Mouse (Mus musculus): ENCODE data around the gene Ipo9. TPM values are rescaled to one million over a fixed set of nuclear protein-coding genes. Genes with fewer than 3 reads are reported as not detected.

Ipo9 gene
- total and polyA plus RNA-seq, 3 experiments = 33.7 to 58.3 (median 38.3) TPM

DNA sequence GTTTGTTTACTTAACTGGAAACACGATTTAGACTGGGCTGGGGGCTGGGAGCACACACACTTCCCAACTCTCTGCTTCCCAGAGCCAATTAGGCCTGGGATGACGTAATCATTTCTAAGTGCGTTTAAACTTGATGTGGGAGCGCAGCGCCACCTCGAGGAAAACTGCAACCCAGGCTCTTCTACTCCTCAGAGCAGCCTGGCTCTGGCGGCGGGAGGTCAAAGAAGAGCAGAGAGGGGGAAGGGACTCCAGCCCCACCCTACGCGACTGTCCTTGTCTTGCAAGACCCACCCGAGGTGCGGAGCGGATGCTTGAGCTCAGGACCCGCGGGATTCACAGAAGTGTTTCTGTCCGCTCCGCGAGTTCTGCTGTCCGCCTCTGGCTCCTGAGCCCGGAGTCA, 62.1 kb downstream of the Ipo9 start:
- Histone ChIP-seq H3K9ac (ENCODE audit: insufficient read depth, low read depth) (peak overlapping the region; percentile 1; the same call in 1 of the 2 replicates), H3K27ac (ENCODE audit: insufficient read depth, low read depth) (no peak overlapping the region), H3K4me1 (ENCODE audit: control insufficient read depth in 1 of 2, insufficient read depth in 2 of 2) (peaks cover 2 to 12% of the 10 kb centered on the region in 2 experiments; a peak in 3 of 4 replicates), H3K27me3 (replicated peaks) (no peaks in the 10 kb centered on the region), H3K36me3 (replicated peaks in 1 of 2; ENCODE audit: control insufficient read depth in 1 of 2, insufficient read depth in 1 of 2, low read length in 1 of 2) (no peaks in the 10 kb centered on the region), H3K4me2 (ENCODE audit: insufficient read depth, low read depth, poor library complexity, severe bottlenecking) (peak overlapping the region; percentile 45), H3K9me3 (replicated peaks; ENCODE audit: low read length) (no peaks in the 10 kb centered on the region), H3K4me3 (replicated peaks in 1 of 3; ENCODE audit: low read depth in 2 of 3, low read length in 2 of 3, poor library complexity in 1 of 3) (peak overlapping the region in 1 of 3 experiments; percentile 13), H3K79me2 (replicated peaks; ENCODE audit: control insufficient read depth, extremely low read depth, insufficient read depth, poor library complexity, severe bottlenecking) (no peaks in the 10 kb centered on the region)
- dilution Hi-C loops (cut with MboI; ENCODE audit: extremely low pct_ligation_motif_present, extremely low pct_unique_long_range_greater_than_20kb, low sequenced_read_pairs) (no loop called here), in situ Hi-C loops (cut with MboI; ENCODE audit: low pct_ligation_motif_present, low pct_unique_long_range_greater_than_20kb, low sequenced_read_pairs) (no loop called here)
- TF ChIP-seq EP300 (IDR thresholded peaks at IDR 0.05; ENCODE audit: low read length) (no peak), MAFK (IDR thresholded peaks at IDR 0.05; ENCODE audit: insufficient replicate concordance, low read length) (no peak), MAX (IDR thresholded peaks at IDR 0.05; ENCODE audit: low read length) (no peak; the same call in 1 of the 2 replicates), NRF1 (IDR thresholded peaks at IDR 0.05; ENCODE audit: low read depth, low read length) (no peak), TBP (conservative IDR thresholded peaks at IDR 0.05; ENCODE audit: low read depth, low read length) (no peak), ETS1 (conservative IDR thresholded peaks at IDR 0.05; ENCODE audit: low read depth, low read length) (no peak), ZNF384 (IDR thresholded peaks at IDR 0.05; ENCODE audit: low read depth, low read length) (no peak), MEF2A (IDR thresholded peaks at IDR 0.05; ENCODE audit: borderline replicate concordance, low read depth, low read length) (no peak; the same call in 1 of the 2 replicates), ELF1 (IDR thresholded peaks at IDR 0.05; ENCODE audit: low read depth, low read length) (no peak; the same call in 1 of the 2 replicates), MAZ (IDR thresholded peaks at IDR 0.05; ENCODE audit: low read depth, low read length) (no peak), IRF4 (IDR thresholded peaks at IDR 0.05; ENCODE audit: low read depth, low read length) (peak; percentile 44; the same call in 1 of the 2 replicates), RCOR1 (conservative IDR thresholded peaks at IDR 0.05; ENCODE audit: low read depth, low read length) (no peak), E2F4 (IDR thresholded peaks at IDR 0.05; ENCODE audit: insufficient replicate concordance, low read depth, low read length) (no peak), JUN (IDR thresholded peaks at IDR 0.05; ENCODE audit: insufficient read depth, low read depth, low read length) (peak; percentile 96), CHD1 (IDR thresholded peaks at IDR 0.05; ENCODE audit: low read depth, low read length) (no peak), KAT2A (IDR thresholded peaks at IDR 0.05; ENCODE audit: insufficient replicate concordance, low read length) (no peak), USF2 (conservative IDR thresholded peaks at IDR 0.05; ENCODE audit: low read depth, low read length) (no peak), UBTF (IDR thresholded peaks at IDR 0.05; ENCODE audit: low read depth, low read length) (no peak), HCFC1 (IDR thresholded peaks at IDR 0.05; ENCODE audit: low read depth, low read length) (no peak), CHD2 (IDR thresholded peaks at IDR 0.05; ENCODE audit: low read length) (0 out of 2 replicates have a peak, but pooled peaks have one; percentile 24), SMC3 (IDR thresholded peaks at IDR 0.05; ENCODE audit: low read depth, low read length) (peak; percentile 91), MYC (IDR thresholded peaks at IDR 0.05; ENCODE audit: low read depth, low read length) (0 out of 2 replicates have a peak, but pooled peaks have one; percentile 15), ZKSCAN1 (IDR thresholded peaks at IDR 0.05; ENCODE audit: borderline replicate concordance, low read depth, low read length) (no peak), GABPA (IDR thresholded peaks at IDR 0.05; ENCODE audit: insufficient replicate concordance, low read depth, low read length) (no peak), POLR2AphosphoS2 (IDR thresholded peaks at IDR 0.05; ENCODE audit: low read depth, low read length) (no peak), RAD21 (IDR thresholded peaks at IDR 0.05; ENCODE audit: low read depth, low read length) (peak; percentile 93), PAX5 (IDR thresholded peaks at IDR 0.05; ENCODE audit: low read length) (no peak), TCF12 (IDR thresholded peaks at IDR 0.05; ENCODE audit: low read depth, low read length) (no peak), CTCF (conservative IDR thresholded peaks at IDR 0.05 in 1 of 2, IDR thresholded peaks at IDR 0.05 in 1 of 2; ENCODE audit: low read depth in 2 of 2, low read length in 2 of 2) (peak; percentile 31 to 93; a peak in 2 of 4 replicates), NELFE (IDR thresholded peaks at IDR 0.05; ENCODE audit: low read depth, low read length) (0 out of 2 replicates have a peak, but pooled peaks have one; percentile 34), MXI1 (IDR thresholded peaks at IDR 0.05; ENCODE audit: low read depth, low read length) (no peak), JUND (conservative IDR thresholded peaks at IDR 0.05; ENCODE audit: low read depth, low read length) (peak; percentile 95), SIN3A (IDR thresholded peaks at IDR 0.05; ENCODE audit: low read length) (peak; percentile 58), USF1 (IDR thresholded peaks at IDR 0.05; ENCODE audit: low read depth, low read length) (no peak), POLR2A (IDR thresholded peaks at IDR 0.05; ENCODE audit: low read depth, low read length) (no peak), ZMIZ1 (IDR thresholded peaks at IDR 0.05; ENCODE audit: low read depth, low read length) (no peak), BHLHE40 (IDR thresholded peaks at IDR 0.05; ENCODE audit: low read depth, low read length) (no peak; the same call in 1 of the 2 replicates), ZC3H11A (IDR thresholded peaks at IDR 0.05; ENCODE audit: low read depth, low read length) (peak; percentile 46)
- peak; percentile 81 for DNase-seq (ENCODE audit: extremely low read depth)
